Mouse (Mus musculus) heart, embryonic 14.5 days (tissue): Measurements from ENCODE around the gene Pde1b. TPM values are rescaled to one million over a fixed set of nuclear protein-coding genes. Genes with fewer than 3 reads are reported as not detected.

ENCODE experiments used
- ATAC-seq: fragments of 200-750 bp; cut with Nextera tagmentation; 2 replicates; pipeline ENCODE4 v1.8.0; 2017; ENCODE audit warnings: low read depth, moderate TSS enrichment; ENCODE audit not compliant: insufficient number of reproducible peaks, insufficient read depth, low FRiP score
- H3K27ac ChIP-seq, 2 experiments: fragments of 200-500 bp in 1 of 2; fragments of 300-500 bp in 1 of 2; sonication (generic) in 1 of 2; replicated peaks in 1 of 2; 2 replicates each; pipeline ENCODE4 v1.5.1; 2012 to 2014; ENCODE audit warnings: low read depth in 2 of 2, low read length in 2 of 2, control low read depth in 1 of 2, mild to moderate bottlenecking in 1 of 2, mixed read lengths in 1 of 2; ENCODE audit not compliant: control insufficient read depth in 1 of 2, insufficient read depth in 1 of 2
- H3K27me3 ChIP-seq: fragments of 300-500 bp; sonication (generic); 2 replicates; pipeline ENCODE4 v1.6.1; 2014; ENCODE audit warnings: mild to moderate bottlenecking, low read length, control low read depth; ENCODE audit not compliant: control insufficient read depth, insufficient read depth
- H3K36me3 ChIP-seq: fragments of 300-500 bp; sonication (generic); 2 replicates; pipeline ENCODE4 v1.6.1; 2014; ENCODE audit warnings: mild to moderate bottlenecking, control low read depth, low read length, mixed read lengths; ENCODE audit not compliant: control insufficient read depth, insufficient read depth
- H3K4me1 ChIP-seq, 2 experiments: fragments of 200-500 bp in 1 of 2; fragments of 300-500 bp in 1 of 2; sonication (generic) in 1 of 2; 2 replicates each; pipeline ENCODE4 v1.6.1; 2012 to 2014; ENCODE audit warnings: low read length in 2 of 2, control low read depth in 1 of 2, mixed read lengths in 1 of 2; ENCODE audit not compliant: control insufficient read depth in 2 of 2, insufficient read depth in 2 of 2
- H3K4me2 ChIP-seq: fragments of 300-500 bp; sonication (generic); 2 replicates; pipeline ENCODE4 v1.6.1; 2014; ENCODE audit warnings: mild to moderate bottlenecking, low read length
- H3K4me3 ChIP-seq, 2 experiments: fragments of 200-500 bp in 1 of 2; fragments of 300-500 bp in 1 of 2; sonication (generic) in 1 of 2; 2 replicates each; pipeline ENCODE4 v1.5.1; 2012 to 2014; ENCODE audit warnings: low read length in 2 of 2, mild to moderate bottlenecking in 2 of 2, control low read depth in 1 of 2, low read depth in 1 of 2, moderate library complexity in 1 of 2; ENCODE audit not compliant: control insufficient read depth in 1 of 2, insufficient read depth in 1 of 2
- H3K9ac ChIP-seq: fragments of 300-500 bp; sonication (generic); 2 replicates; pipeline ENCODE4 v1.6.1; 2014; ENCODE audit warnings: mild to moderate bottlenecking, low read length
- H3K9me3 ChIP-seq: fragments of 300-500 bp; sonication (generic); 2 replicates; pipeline ENCODE4 v1.6.1; 2016; ENCODE audit warnings: low read length, control low read depth; ENCODE audit not compliant: control insufficient read depth
- WGBS: fragments of 180-500 bp; shearing (Covaris S2); extraction: QIAGEN DNeasy Blood & Tissue Kit; methylation state at CpG from one replicate; pipeline ENCODE4 v1.1.7; 2014; 5-methylcytosine and 5-hydroxymethylcytosine counted together
- polyA plus RNA-seq: library from polyadenylated mRNA; unstranded; fragments of >200 nt; fragmentation: Nextera tagmentation; extraction: Ambion mirVana; gene quantifications from 2 replicates; pipeline ENCODE4 v1.2.1, GENCODE M21; 2014

Gene Pde1b
- polyA plus RNA-seq, 1 experiment from 2014 or later = 3.7 TPM

GRCm38 (mm10) chr15:103496204-103497140 lies 6.4 kb upstream of the Pde1b start:
- no peak overlapping the region for H3K27ac ChIP-seq
- no peaks in the 10 kb centered on the region for H3K4me1 ChIP-seq
- no peak overlapping the region for H3K9ac ChIP-seq
- no peak overlapping the region for H3K4me3 ChIP-seq
- ATAC-seq = no peak
- no peaks in the 10 kb centered on the region for H3K36me3 ChIP-seq
- no peaks in the 10 kb centered on the region for H3K9me3 ChIP-seq
- no peak overlapping the region for H3K4me2 ChIP-seq
- H3K27me3 ChIP-seq = no peaks in the 10 kb centered on the region
- 75% methylated on average over 10 of the region's 10 CpGs for WGBS

- Histone ChIP-seq H3K27ac (no peak overlapping the region), H3K4me1 (no peaks in the 10 kb centered on the region), H3K4me3 (no peak overlapping the region), H3K27me3 (no peaks in the 10 kb centered on the region), H3K9ac (no peak overlapping the region), H3K36me3 (no peaks in the 10 kb centered on the region), H3K4me2 (no peak overlapping the region), H3K9me3 (no peaks in the 10 kb centered on the region)
- no peak for ATAC-seq
- 33% methylated on average over 3 of the region's 3 CpGs for WGBS
These were observed 4.7 kb upstream of the Pde1b start for GRCm38 (mm10) chr15:103498157-103498556.

- Histone ChIP-seq H3K4me3 (no peak overlapping the region), H3K27me3 (peaks cover 17% of the 10 kb centered on the region), H3K36me3 (no peaks in the 10 kb centered on the region), H3K27ac (no peak overlapping the region), H3K4me2 (no peak overlapping the region), H3K9ac (no peak overlapping the region), H3K9me3 (no peaks in the 10 kb centered on the region), H3K4me1 (peaks cover 0 to 5% of the 10 kb centered on the region in 2 experiments; a peak in 1 of 4 replicates)
- WGBS = 45% methylated on average over 1 of the region's 1 CpGs
- ATAC-seq = no peak
These were observed 2.1 kb upstream of the Pde1b start for GRCm38 (mm10) chr15:103500723-103501122.

GRCm38 (mm10) chr15:103501186-103501585 lies 1.6 kb upstream of the Pde1b start:
- Histone ChIP-seq H3K4me3 (no peak overlapping the region), H3K27ac (no peak overlapping the region), H3K9me3 (no peaks in the 10 kb centered on the region), H3K4me1 (peaks cover 0 to 5% of the 10 kb centered on the region in 2 experiments; a peak in 1 of 4 replicates), H3K27me3 (peaks cover 17% of the 10 kb centered on the region), H3K4me2 (no peak overlapping the region), H3K36me3 (no peaks in the 10 kb centered on the region), H3K9ac (no peak overlapping the region)
- ATAC-seq = no peak
- 56% methylated on average over 2 of the region's 2 CpGs for WGBS

GRCm38 (mm10) chr15:103503251-103503600 lies 392 bp downstream of the Pde1b start:
- Histone ChIP-seq H3K27ac (no peak overlapping the region), H3K36me3 (no peaks in the 10 kb centered on the region), H3K9me3 (no peaks in the 10 kb centered on the region), H3K4me2 (peak overlapping the region; percentile 98), H3K4me1 (peaks cover 0 to 5% of the 10 kb centered on the region in 2 experiments; a peak in 1 of 4 replicates), H3K9ac (peak overlapping the region; percentile 70), H3K27me3 (peaks cover 18% of the 10 kb centered on the region), H3K4me3 (peak overlapping the region; percentile 50 to 60)
- peak; percentile 38 for ATAC-seq
- under 1% methylated on average over 14 of the region's 15 CpGs for WGBS

- Histone ChIP-seq H3K4me2 (peak overlapping the region; percentile 98), H3K36me3 (no peaks in the 10 kb centered on the region), H3K27me3 (peaks cover 21% of the 10 kb centered on the region), H3K9me3 (no peaks in the 10 kb centered on the region), H3K4me1 (peaks cover 0 to 5% of the 10 kb centered on the region in 2 experiments; a peak in 1 of 4 replicates), H3K4me3 (peak overlapping the region in 1 of 2 experiments; percentile 60; a peak in 3 of 4 replicates), H3K27ac (no peak overlapping the region), H3K9ac (peak overlapping the region; percentile 70; the same call in 1 of the 2 replicates)
- 43% methylated on average over 12 of the region's 12 CpGs for WGBS
- no peak for ATAC-seq
These were observed 826 bp downstream of the Pde1b start for GRCm38 (mm10) chr15:103503660-103504059.

- H3K4me1 ChIP-seq = peaks cover 4 to 5% of the 10 kb centered on the region in 2 experiments; a peak in 3 of 4 replicates
- no peak overlapping the region for H3K4me3 ChIP-seq
- H3K9ac ChIP-seq = no peak overlapping the region
- 60% methylated on average over 3 of the region's 3 CpGs for WGBS
- peaks cover 11% of the 10 kb centered on the region for H3K27me3 ChIP-seq
- H3K27ac ChIP-seq = no peak overlapping the region
- H3K9me3 ChIP-seq = no peaks in the 10 kb centered on the region
- H3K36me3 ChIP-seq = no peaks in the 10 kb centered on the region
- no peak overlapping the region for H3K4me2 ChIP-seq
- ATAC-seq = no peak
These were observed 6.5 kb downstream of the Pde1b start for GRCm38 (mm10) chr15:103509317-103509716.
